Mouse (Mus musculus): ENCODE measurements around the gene Klc3. TPM values are rescaled to one million over a fixed set of nuclear protein-coding genes. Genes with fewer than 3 reads are reported as not detected.

The Klc3 gene
- polyA plus RNA-seq (2021; fragmentation: Nextera tagmentation) = 1.6 TPM in 2 replicates
- long read RNA-seq, experiment 1, partial matches to known transcripts = 3 of 8 reads
- long read RNA-seq, experiment 1, other reads (novel, unspliced or antisense) = 2 of 8 reads
- long read RNA-seq, experiment 2 = 0 reads

DNA sequence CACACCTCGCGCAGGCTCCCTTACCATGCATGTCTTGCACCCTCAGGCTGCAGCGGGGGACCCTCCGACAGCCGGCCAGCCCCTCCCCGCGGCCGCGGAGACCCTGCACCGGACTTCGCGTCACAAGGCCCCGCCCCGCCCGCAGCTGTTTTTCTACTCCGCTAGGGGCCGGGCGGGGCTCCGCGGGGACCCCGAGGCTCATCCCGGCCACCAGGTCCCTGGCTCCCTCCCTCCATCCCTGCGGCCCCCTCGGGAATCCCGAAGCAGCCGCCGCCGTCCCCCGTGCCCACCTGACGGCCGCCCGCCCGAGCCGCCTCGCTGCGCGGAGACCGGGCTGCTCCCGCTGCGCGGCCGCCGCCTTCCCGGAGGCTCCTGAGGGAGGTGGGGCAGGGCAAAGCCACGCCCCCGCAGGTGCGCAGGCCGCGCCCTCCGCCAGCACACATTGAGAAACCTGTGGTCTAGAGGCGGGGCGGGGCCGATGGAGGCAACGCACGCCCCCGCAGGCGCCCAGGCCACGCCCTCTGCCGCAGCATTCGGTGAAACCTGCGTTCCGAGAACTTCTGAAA lies at the start of gene Klc3:
TSS of gene Klc3 (minus strand) at position 374 of the 566 bp plus-strand sequence.

DNA sequence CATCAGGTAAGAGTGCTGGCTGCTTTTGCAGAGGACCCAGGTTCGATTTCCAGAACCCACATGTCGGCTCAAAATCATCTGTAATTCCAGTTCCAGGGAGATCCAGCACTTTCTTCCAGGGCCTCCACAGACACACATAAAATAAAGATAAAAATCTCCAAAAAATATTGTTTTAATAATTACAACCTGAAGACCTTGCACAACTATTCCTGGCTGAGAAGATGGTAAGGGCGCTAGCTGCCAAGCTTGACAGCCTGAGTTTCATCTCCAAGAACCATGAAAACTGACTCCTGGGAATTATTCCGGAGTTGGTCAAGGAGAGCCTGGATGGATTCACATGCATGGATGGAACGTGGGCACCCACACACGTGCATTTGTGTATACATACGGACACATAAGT lies 572 bp upstream of the Klc3 start, which contains the start of gene Ckm:
TSS of gene Ckm (plus strand) at position 301 of the 400 bp plus-strand sequence.

DNA sequence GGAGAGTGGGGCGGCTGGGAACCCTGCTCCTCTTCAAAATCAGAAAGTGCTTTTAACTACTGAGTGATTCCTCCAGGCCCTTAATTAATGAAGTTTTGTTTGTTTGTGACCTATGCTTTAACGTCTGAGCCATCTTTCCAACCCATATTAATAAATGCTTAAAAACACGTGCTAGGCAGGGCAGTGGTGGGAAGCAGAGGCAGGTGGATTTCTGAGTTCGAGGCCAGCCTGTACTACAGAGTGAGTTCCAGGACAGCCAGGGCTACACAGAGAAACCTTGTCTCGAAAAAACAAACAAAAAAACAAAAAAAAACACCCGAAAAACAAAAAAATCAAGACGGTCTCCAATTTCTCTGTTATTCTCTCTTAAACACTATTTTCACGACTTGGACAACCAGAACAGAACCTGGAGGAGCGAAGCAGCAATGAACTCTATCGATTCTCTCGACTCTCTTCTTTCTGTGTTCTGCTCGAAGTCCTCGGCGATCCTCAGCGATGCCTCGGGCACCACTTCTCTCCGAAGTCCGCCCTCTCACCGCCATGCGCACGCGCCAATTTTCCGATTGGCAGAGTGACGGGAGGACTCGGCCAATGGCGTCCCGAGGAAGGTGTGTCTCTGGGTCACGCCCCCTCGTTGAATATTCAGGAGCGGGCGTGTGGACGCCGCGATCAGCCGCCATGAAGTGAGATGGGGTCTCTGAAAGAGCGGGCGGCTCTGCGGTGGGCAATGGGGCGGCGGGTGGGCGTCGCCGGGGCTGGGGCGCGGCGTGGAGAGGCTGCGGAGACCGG lies 22.3 kb downstream of the Klc3 start, which contains the start of gene Ercc2:
TSS of gene Ercc2 (plus strand) at position 634 of the 789 bp plus-strand sequence.

DNA sequence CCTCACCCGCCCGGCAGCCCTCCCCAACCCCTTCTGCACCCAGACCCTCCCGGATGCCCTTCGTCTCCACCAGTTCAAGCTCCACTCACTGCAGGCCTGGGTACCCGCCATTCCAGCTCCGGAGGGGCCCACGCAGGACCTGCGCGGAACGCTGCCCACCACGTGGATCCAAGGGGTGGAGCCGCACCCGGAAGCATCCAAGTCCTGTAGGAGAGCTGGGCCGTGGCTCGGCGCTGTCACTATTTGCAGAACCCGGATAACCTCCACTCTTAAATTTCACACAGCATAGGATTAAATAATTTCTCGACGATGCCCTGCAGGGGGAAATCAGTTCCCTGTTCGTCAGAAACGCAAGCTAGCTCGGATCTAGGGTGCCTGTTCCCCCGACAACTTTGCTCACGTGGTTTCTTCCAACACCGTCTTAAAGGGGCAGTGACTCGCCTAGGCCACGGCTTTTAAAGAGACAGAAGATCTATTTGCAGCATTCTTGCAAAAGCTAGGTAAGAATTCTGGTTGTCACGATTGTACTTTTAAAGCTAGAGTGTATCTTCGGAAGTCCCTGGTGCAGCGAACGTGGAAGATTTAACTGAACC lies 44.5 kb downstream of the Klc3 start, which contains the start of the genes Cd3eap and Ppp1r13l:
TSS of gene Cd3eap (minus strand) at position 185 of the 593 bp plus-strand sequence.
TSS of gene Ppp1r13l (plus strand) at position 451 of the 593 bp plus-strand sequence.

Other genes starting within 250 kb of the Klc3 start
- 0.24 TPM in 1 of 2 replicates, not detected in the other for gene Gipr, start 238.0 kb downstream of the Klc3 start, polyA plus RNA-seq (2021; fragmentation: Nextera tagmentation)
- gene Eml2, start 227.7 kb downstream of the Klc3 start, polyA plus RNA-seq (2021; fragmentation: Nextera tagmentation) = 7.2 TPM in 2 replicates
- 1.8 and 2.5 TPM in 2 replicates for gene Gpr4, start 191.6 kb downstream of the Klc3 start, polyA plus RNA-seq (2021; fragmentation: Nextera tagmentation)
- gene Opa3, start 175.8 kb downstream of the Klc3 start, polyA plus RNA-seq (2021; fragmentation: Nextera tagmentation) = 38.5 and 40.0 TPM in 2 replicates
- gene Vasp, start 132.3 kb downstream of the Klc3 start, polyA plus RNA-seq (2021; fragmentation: Nextera tagmentation) = 1.1 and 1.6 TPM in 2 replicates
- not detected in 2 replicates for gene Ppm1n, start 124.0 kb downstream of the Klc3 start, polyA plus RNA-seq (2021; fragmentation: Nextera tagmentation)
- gene Rtn2, start 121.5 kb downstream of the Klc3 start, polyA plus RNA-seq (2021; fragmentation: Nextera tagmentation) = 28.0 and 79.4 TPM in 2 replicates
- gene Fosb, start 94.1 kb downstream of the Klc3 start, polyA plus RNA-seq (2021; fragmentation: Nextera tagmentation) = 1.2 and 3.1 TPM in 2 replicates
- 44.3 and 59.0 TPM in 2 replicates for gene Ercc1, start 59.3 kb downstream of the Klc3 start, polyA plus RNA-seq (2021; fragmentation: Nextera tagmentation)
- gene Cd3eap, start 44.6 kb downstream of the Klc3 start, polyA plus RNA-seq (2021; fragmentation: Nextera tagmentation) = 15.0 and 15.5 TPM in 2 replicates
- 0.76 and 2.5 TPM in 2 replicates for gene Ppp1r13l, start 44.4 kb downstream of the Klc3 start, polyA plus RNA-seq (2021; fragmentation: Nextera tagmentation)
- 3.6 and 6.7 TPM in 2 replicates for gene Ercc2, start 22.1 kb downstream of the Klc3 start, polyA plus RNA-seq (2021; fragmentation: Nextera tagmentation)
- gene Ckm, start 672 bp upstream of the Klc3 start, polyA plus RNA-seq (2021; fragmentation: Nextera tagmentation) = 0.15 and 0.31 TPM in 2 replicates
- gene Mark4, start 54.7 kb upstream of the Klc3 start, polyA plus RNA-seq (2021; fragmentation: Nextera tagmentation) = 6.0 and 12.2 TPM in 2 replicates
- 0.25 and 0.54 TPM in 2 replicates for gene Exoc3l2, start 59.2 kb upstream of the Klc3 start, polyA plus RNA-seq (2021; fragmentation: Nextera tagmentation)
- 3.6 and 3.8 TPM in 2 replicates for gene Bloc1s3, start 104.3 kb upstream of the Klc3 start, polyA plus RNA-seq (2021; fragmentation: Nextera tagmentation)
- 37.7 and 37.9 TPM in 2 replicates for gene Trappc6a, start 104.3 kb upstream of the Klc3 start, polyA plus RNA-seq (2021; fragmentation: Nextera tagmentation)
- 1.3 and 2.3 TPM in 2 replicates for gene Nkpd1, start 113.7 kb upstream of the Klc3 start, polyA plus RNA-seq (2021; fragmentation: Nextera tagmentation)
- gene Ppp1r37, start 159.0 kb upstream of the Klc3 start, polyA plus RNA-seq (2021; fragmentation: Nextera tagmentation) = 2.7 and 31.4 TPM in 2 replicates
- 3.1 and 3.6 TPM in 2 replicates for gene Zfp296, start 173.2 kb upstream of the Klc3 start, polyA plus RNA-seq (2021; fragmentation: Nextera tagmentation)
- gene Gemin7, start 173.5 kb upstream of the Klc3 start, polyA plus RNA-seq (2021; fragmentation: Nextera tagmentation) = 140 and 141 TPM in 2 replicates
- 9.7 and 15.1 TPM in 2 replicates for gene Clasrp, start 200.4 kb upstream of the Klc3 start, polyA plus RNA-seq (2021; fragmentation: Nextera tagmentation)
- gene Relb, start 225.3 kb upstream of the Klc3 start, polyA plus RNA-seq (2021; fragmentation: Nextera tagmentation) = 5.7 and 8.2 TPM in 2 replicates

Data from left cerebral cortex, adult 6 months (tissue).